Mouse (Mus musculus) embryo, embryonic 11.5 days (tissue): ENCODE measurements at regions not wholly inside any gene's neighbourhood (a gene's known extent, or its start where the extent isn't known, plus 50 kb on each side); places are given as distances from the start of the nearest gene placed in this dataset.

Experiments
- DNase-seq: peaks from one replicate; pipeline ENCODE4 v3.0.0-alpha.2; 2012; ENCODE audit warnings: low read depth, low spot score

- DNase-seq: no peak
These were observed 55.1 kb upstream of the Smox start for GRCm38 (mm10) chr2:131436149-131436548.

- no peak for DNase-seq
These were observed 60.8 kb upstream of the Smox start for GRCm38 (mm10) chr2:131430474-131430873.

- no peak for DNase-seq
These were observed 63.2 kb upstream of the Smox start for GRCm38 (mm10) chr2:131428089-131428488.

GRCm38 (mm10) chr2:131426941-131427340, 64.4 kb upstream of the Smox start:
- DNase-seq: no peak

GRCm38 (mm10) chr2:131423616-131424320, 67.5 kb upstream of the Smox start:
- no peak for DNase-seq

- peak; percentile 68 for DNase-seq
These were observed 68.3 kb upstream of the Smox start for GRCm38 (mm10) chr2:131422907-131423445.

- DNase-seq: no peak
These were observed 65.4 kb upstream of the Rnf24 start for GRCm38 (mm10) chr2:131418130-131418529.

GRCm38 (mm10) chr2:131417472-131417871, 64.8 kb upstream of the Rnf24 start:
- DNase-seq: no peak

GRCm38 (mm10) chr2:131416482-131416881, 63.8 kb upstream of the Rnf24 start:
- DNase-seq: peak; percentile 29

GRCm38 (mm10) chr2:131410906-131411520, 58.3 kb upstream of the Rnf24 start:
- no peak for DNase-seq

- DNase-seq: no peak
These were observed 54.6 kb upstream of the Rnf24 start for GRCm38 (mm10) chr2:131407337-131407736.

GRCm38 (mm10) chr2:131404218-131404555, 51.5 kb upstream of the Rnf24 start:
- DNase-seq: no peak

GRCm38 (mm10) chr2:131403543-131404217, 51.0 kb upstream of the Rnf24 start:
- DNase-seq: no peak
